Mouse (Mus musculus): ENCODE data around the gene Rtp2.

DNA sequence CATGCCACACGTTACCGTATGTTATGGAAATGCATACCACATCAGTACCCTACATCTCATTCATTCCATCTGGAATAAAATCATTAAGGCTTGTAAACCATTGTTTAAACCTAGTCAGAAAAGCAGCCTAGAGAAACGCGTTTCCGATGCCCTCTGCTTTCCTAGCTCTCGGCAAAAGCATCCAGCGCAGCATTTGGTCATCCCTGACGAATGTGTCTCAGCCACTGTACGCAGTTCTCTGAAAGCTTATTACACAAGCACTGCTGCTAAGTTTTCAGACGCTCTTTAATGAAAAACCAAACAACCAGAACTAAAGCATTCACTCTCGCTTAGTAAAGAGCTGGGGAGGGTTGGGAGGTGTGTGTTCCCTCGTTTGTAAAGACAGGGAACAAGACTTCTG lies 47.1 kb downstream of the Rtp2 start:
- TF ChIP-seq CTCF (IDR thresholded peaks at IDR 0.05; ENCODE audit: insufficient read depth, low read depth, low read length) (no peak), POLR2A (IDR thresholded peaks at IDR 0.05; ENCODE audit: insufficient read depth, low read depth, low read length) (no peak)

All from olfactory bulb, adult 2 months (tissue).